Mouse (Mus musculus) ovary, postnatal 10 days (tissue): ENCODE measurements around the gene Gm44965.

Experiments
- DNase-seq: peaks from one replicate; pipeline ENCODE4 v3.0.0; 2022; ENCODE audit warnings: low spot score

Gm44965 gene

DNA sequence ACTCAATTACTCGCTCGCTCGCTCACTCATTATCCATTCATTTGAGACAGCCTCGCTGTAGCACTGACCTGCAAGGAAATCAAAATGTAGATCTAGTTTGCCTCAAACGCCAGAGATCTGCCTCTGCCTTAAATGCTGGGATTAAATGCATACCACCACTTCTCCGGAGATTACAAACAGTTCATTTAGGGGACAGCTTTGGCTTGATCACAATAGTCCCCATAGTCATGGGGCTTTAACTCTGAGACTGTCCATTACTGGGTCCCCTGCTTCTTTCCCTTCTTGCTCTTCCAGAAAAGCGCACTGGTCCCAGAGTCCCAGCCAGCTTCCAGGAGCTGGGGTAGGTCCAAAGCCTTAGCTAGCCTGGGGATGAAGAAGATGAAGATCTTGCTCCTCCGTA is 32.7 kb downstream of the Gm44965 start, which contains the start of gene AI854703:
AI854703 (plus strand) TSS at position 301 of the 400 bp plus-strand sequence.
- no peak for DNase-seq

DNA sequence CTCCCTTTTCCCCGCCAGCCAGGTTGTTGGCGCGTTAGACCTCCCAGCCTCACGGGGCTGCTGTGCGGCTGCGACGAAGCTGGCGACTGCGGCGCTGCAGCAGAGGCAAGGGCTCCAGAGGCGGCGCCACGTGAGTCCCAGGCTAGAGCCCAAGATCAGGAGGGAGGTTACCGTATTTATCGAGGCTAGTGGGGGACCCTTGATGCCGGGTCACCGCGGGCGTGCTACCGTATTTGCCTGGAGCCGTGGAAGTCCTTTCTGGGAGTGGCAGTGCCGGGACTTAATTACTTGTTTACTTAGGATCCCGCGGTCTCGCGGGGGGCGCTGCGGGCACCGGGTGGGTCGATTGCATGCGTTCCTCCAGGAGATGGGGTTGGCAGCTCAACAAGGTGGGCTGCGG is 33.2 kb downstream of the Gm44965 start:
- no peak for DNase-seq

DNA sequence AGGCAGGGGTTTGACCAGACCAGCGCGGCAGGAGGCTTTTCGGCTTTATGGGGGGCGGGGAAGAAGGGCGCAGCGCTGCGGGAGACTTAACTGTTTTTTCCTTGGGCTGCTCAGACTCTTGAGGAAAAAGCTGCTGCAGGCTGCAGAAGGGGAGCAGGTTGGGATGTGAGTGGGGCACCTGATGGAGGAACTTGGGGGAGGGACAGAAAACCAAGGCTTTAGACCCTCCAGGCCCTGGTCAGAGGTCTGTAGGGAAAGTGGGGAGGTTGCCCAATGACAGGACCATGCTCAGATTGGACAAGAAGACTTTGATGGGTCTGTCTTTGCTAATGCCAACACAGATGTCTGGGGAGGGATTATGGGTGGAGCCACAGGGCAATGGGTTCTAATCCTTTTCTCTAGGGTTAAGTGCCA is 33.8 kb downstream of the Gm44965 start:
- DNase-seq = no peak

DNA sequence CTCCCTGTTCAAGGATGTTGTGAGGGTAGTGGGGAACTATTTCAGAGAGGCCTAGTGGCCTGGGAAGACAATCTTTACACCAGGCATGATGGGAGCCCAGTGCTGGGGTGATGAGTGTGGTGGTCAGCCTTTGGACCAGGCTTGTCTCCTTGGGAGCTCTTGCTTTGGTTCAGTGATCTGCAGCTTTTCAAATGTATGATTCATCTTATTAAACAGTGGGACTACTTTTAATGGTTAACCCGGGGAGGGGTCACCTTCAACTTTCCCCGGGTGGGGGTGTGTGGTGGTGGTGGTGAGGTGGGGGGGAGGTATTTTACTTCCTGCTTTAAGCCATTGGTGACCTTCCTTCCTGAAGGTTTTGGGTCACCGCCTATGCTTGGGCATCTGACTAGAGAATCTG is 34.6 kb downstream of the Gm44965 start:
- DNase-seq = no peak

DNA sequence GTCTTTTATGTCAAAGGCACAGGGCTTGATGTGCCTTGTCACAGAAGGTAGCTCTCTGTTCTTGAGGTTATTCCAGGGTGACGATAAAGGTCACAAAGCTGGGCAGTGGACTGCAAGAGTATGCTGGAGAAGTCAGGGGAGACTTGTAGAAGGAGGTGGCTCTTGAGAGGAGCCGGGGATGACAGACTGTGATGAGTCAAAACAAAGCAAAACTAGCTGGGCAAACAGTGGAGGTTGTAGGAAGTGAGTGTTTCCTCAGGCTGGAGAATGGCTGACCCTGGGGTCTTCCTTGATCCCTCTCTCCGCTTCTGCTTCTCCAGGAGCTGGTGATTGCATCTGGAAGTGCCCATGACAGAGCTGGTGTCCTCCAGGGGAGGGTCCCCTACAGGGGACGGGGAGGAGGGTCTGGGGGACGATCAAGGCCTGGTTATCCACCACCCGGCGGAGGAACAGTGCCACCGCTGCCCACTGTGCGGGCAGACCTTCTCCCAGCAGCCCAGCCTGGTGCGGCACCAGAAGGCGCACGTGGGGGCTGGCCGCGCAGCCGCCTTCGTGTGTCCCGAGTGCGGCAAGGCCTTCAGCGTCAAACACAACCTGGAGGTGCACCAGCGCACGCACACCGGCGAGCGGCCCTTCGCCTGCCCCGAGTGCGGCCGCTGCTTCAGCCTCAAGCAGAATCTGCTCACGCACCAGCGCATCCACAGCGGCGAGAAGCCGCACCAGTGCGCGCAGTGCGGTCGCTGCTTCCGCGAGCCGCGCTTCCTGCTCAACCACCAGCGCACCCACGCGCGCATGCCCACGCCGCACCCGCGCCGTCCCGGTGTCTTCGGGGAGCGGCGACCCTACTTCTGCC is 35.3 kb downstream of the Gm44965 start:
- no peak for DNase-seq

DNA sequence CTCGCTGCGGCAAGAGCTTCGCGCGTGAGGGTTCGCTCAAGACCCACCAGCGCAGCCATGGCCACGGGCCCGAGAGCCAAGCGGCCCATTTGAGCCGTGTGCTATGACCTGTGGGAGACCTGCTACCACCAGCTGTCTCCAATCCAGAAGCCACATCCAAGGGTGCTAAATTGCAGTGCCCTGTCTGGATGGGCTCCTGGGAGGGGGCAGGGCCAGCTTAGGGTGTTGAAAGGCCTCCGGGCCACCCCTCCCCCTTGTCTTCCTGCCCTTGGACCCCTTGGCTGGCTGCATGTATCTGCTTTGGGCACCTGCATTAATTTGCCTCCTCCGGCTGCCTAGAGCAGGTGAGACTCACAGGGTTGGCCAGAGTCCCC is 35.9 kb downstream of the Gm44965 start:
- DNase-seq = no peak

DNA sequence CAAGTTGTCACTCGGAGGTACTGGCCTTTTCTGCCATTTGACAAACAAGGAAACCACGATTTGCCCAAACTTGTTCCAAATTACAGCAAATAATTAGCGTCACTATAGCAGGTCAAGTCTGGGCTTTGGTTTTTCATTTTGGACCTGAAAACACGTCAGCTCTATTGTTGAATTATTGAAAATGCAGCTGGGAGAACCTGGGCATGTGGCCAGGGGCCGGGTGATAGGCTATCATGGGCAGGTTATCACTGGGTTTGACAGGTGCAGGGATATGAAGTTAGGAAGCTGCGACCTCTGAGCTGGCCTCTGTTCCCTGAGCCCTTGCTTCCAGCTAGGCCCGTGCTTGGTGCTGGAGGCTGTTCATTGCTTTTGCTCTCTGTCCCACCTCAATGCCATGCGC is 37.1 kb downstream of the Gm44965 start:
- no peak for DNase-seq

DNA sequence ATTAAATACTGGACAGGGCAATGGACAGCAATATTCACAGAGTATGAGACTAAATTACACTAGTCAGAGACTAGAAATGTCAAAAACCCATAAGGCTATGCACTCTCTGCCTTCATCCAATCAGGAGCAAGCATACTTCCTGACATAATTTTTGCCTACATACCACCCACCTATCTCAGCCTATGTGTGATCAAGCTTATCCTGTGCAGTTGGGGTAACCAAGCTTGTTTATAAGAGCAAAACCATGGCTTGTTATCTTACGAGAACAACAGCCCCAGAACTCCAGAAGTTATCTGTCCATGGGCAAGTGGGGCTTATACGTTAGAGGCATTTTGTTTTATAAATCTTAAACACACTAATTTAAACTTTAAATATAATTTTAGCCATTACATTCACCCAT is 41.4 kb downstream of the Gm44965 start:
- no peak for DNase-seq

DNA sequence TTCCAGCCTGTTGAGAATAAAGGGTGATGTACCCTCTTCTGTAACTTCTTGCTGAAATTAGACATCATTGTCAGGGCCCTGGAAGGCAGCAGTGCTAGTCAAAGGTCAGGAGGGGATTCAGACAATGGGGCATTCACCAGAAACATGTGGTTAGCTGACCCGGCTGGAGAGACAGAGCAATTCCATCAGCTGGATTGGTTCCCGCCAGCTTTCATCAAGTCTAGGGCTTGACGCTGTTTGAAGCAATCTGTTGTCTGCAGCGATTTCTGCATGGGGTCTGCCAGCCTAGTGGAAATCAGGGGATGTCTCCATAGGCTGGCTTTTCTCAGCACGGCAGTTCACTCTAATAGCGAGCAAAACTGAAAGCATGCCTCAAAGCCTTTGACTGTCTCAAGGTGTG is 42.8 kb downstream of the Gm44965 start:
- no peak for DNase-seq

DNA sequence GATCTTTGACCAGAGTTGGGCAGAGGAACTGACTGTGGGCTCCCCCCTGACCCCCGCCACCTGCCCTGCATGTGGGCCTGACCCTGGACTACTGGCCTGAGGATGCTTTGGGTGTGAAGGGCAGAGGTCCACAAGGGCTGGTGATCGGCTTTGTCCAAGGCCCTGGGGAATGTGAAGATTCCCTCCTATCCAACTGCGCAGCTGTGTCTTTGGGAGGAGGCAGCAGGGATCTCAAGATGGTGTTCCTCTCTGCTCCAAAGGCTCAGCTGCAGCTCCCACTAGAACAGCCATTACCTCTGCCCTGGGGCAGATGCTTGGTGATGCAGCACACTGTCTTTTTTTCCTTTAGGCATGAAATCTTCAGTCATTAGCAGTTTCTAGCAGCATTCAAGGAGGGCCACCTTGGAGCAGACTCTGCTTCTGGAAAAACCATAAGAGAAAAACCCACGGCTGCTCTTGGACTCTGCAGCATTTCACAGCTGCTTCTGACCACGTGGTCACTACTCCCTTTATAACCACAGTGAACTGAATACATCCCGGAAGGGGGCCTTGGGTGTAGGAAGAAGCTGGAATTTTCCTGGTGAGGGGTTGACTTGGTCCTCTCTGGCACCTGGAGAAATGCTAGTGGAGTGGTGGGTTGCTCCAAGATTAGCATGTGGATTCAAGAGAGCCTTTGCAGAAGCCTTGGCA is 44.2 kb downstream of the Gm44965 start:
- DNase-seq = no peak

DNA sequence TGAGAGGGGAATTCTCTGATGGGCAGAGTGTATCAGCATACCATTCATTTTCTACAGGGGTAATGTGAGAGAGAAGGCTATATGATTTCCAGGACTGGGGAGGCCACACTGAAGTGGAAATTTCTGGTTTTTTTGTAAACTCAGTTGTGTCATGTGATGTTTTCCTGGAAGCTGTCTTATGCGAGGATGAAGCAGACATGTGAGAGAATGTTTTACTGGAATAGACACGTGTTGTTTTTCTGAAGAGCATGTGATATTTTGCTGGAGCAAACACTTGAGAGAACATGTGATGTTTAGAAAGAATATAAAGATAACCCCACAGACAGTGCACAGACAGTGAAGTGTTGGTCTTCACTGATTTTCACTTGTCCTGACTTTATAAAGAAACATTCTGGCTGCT is 44.8 kb downstream of the Gm44965 start:
- DNase-seq = no peak

DNA sequence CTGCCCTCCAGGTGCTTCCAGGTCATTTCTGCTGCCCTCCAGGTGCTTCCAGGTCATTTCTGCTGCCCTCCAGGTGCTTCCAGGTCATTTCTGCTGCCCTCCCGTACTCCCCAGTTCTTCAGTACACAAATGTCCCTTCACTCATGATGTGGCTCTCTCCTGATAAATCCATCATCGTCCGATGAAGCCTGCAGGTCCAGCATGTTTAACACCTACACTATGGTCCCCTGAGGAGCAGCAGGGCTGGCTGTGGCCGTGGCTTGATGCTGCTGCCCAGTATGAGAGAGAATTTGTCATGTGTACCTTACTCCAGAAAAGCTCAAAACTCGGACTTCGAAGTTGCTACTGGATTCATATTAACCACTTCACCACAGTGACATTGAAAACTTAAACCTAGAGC is 47.6 kb downstream of the Gm44965 start:
- no peak for DNase-seq

DNA sequence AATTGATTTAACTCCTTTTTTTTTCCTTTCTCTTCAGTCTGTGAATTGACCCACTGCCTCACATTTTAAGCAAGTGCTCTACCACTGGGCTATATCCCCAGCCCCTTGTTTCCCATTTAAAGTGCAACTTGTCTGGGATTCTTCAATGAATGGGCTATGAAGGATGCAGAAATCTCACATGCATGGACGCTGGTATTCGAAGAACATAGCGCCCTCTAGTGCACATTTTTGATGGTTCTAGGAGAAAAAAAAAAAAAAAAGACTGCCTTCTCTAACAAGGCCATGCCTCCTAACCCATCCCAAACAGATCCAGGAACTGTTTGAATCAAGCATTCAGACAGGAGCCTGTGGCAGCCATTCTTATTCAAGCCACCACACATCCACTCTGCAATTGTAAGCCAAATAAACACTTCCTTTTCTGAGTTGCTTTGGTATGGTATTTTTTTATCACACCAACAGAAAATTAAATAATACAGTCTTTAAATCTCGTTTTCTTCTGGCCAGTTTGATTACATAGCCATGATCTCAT is 49.1 kb downstream of the Gm44965 start:
- no peak for DNase-seq

DNA sequence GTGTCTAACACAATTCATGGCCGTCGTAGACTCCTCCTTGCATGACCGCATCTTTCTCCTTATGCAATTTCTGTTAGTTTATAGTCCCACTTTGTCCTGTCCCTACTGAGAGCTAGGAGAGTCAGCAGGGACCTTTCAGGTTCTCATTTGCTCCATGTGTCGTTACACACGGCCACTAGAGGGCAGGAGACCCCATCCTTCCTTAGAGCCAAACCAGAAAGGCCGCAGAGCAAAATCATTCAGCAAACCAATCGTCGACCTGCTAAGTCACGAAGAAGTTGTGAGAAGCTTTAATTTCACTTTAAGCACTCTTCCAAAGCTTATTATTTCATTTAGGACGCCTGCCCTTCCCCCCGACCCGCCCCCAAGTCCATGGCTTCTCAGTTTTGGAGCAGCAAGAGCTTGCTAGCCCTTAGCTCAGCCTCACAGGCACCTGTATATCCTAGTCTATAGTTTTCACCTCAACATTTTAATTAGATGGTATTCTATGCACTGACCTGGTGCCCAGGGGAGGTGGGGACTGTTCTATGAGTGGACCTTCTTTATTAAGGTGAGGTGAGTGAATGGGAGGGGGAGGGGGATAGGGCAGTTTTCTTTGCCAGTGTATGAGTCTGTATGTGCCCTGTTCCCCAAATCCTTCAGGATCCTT is 52.0 kb downstream of the Gm44965 start:
- no peak for DNase-seq

DNA sequence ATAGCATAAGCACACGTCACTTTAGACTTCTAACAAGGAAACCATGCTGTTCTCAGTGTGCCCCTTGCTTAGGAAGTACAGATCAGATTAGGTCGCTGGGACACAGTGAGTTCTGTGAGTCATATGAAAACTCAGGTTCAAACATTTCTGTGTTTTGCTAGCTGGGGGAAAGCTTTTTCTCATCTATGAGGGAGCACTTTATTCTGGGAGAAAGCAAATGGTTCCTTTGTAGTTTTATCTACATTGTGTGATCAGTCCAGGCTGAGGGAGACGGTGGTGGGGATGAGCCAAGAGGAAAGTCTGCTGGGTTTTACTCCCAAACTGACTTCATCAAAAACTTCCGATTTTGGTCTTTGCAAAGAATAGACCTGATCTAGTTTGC is 52.6 kb downstream of the Gm44965 start:
- no peak for DNase-seq

DNA sequence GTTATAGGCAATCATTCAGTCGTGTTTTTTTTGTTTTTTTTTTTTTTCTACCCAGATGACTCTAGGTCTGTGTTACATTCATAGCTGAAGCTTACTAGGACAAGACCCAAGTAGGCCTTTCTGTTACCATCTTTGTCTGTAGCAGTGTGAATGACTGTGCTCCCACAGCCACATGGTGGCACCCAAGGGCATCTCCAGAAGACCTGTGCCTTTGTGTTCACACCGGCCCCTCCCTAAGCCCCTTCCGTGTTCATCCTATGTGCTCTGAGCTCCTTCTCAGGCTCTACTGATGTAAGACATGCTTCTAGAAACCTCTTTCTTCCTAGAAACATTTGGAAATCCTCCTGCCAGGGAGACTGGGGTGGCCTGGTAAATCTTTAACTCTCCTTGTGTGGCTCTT is 53.3 kb downstream of the Gm44965 start, which contains the start of gene Gimap8:
Gimap8 (plus strand) TSS at position 240 of the 400 bp plus-strand sequence.
- DNase-seq = no peak

DNA sequence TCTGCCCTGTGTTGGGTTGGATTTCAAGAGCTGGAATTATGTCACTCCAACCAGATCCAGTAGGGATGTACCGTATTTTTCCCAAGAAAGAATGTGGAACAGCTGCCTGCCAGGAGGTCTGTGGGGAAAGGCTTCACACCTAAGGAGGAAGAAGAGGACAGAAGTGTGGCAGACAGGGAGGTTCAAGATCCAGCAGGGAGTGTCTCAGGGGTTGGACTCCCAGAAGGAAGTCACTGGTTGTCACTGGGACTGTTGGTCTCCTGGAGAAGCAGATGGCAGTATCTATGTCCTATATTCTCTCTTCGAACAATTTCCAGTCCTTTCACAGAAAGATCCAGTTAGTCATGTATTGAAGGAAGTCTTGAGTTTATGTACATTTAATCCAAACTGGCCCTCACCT is 53.9 kb downstream of the Gm44965 start:
- DNase-seq = no peak

DNA sequence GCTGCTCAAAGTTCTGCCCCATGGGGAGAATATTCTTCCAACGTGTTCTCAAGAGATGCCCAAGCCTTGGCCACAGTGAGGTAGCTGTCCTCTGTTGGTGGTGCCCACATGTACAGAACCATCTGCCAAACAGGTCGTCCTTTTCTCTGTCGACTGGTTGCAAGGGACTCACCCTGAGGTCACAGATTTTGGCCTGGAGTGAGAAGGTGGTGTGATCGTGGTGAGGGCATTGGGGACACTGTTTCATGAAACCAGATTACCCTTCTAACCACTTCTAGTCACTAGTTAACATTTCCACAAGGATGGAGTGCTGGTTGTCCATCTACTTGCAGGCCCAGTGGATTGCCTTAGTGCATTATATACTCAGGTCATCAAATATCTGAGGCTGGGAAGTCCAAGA is 55.0 kb downstream of the Gm44965 start:
- DNase-seq = no peak

DNA sequence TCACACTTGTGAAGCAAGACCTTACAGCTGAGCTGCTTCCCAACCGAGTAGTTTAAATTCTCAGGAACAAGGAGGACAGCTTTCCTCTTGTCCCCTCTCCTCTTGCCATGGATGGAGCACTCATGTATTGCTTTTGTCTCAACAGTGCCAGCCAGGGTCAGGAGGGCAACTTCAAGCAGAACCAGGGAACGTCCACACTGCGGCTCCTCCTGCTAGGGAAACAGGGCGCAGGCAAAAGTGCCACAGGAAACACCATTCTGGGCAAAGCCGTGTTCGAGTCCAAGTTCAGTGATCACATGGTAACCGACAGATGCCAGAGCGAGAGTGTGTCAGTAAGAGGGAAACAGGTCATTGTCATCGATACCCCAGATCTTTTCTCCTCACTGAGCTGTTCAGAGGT is 56.3 kb downstream of the Gm44965 start:
- DNase-seq = no peak

DNA sequence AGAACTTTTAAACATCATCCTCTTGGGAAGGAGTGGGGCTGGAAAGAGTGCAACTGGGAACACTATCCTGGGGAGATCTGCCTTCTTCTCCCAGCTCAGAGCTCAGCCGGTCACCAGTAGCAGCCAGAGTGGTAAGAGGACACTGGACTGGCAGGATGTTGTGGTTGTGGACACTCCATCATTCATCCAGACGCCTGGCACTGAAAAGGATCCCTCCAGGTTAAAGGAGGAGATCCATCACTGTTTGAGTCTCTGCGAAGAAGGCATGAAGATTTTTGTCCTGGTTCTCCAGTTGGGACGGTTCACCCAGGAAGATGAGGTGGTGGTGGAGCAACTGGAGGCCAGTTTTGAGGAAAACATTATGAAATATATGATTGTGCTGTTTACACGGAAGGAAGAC is 65.0 kb downstream of the Gm44965 start:
- DNase-seq = no peak

DNA sequence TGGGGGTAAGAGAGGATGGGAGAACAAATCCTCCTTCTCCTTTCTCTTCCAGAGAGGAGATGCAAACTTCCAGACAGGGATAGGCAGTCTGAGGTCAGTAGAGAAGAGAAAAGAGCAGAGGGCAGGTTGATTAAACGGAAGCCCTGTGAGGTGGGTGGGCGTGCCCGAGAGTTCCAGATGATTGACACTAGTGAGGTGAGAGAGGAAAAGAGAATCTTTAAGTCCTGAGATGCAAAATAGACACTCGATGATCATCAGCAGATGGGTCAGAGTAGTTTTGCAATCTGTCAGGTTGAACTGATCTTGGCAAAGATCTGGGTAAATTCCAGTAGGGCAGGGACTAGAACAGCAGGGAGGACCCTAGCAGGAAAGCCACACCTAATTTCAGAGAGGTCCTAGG is 71.0 kb downstream of the Gm44965 start:
- DNase-seq = no peak

DNA sequence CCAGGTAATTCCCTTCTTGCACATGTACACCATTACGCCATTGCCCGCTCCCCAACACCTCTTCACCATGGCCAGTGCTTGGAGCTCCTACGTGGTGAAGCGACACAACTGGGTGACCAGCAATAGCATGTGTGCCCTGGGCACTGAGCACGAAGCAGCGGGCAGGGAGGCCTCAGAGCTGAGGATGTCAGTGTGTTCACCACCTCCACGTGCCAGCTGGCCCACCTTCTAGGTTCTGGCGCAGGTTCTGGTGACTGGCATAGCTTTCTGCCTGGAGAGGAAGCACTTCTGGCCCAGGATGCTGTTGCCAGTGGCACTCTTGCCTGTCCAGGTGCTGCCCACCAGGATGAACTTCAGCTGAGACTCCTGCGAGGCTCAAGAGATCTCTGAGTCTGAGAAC is 71.7 kb downstream of the Gm44965 start:
- DNase-seq = no peak

DNA sequence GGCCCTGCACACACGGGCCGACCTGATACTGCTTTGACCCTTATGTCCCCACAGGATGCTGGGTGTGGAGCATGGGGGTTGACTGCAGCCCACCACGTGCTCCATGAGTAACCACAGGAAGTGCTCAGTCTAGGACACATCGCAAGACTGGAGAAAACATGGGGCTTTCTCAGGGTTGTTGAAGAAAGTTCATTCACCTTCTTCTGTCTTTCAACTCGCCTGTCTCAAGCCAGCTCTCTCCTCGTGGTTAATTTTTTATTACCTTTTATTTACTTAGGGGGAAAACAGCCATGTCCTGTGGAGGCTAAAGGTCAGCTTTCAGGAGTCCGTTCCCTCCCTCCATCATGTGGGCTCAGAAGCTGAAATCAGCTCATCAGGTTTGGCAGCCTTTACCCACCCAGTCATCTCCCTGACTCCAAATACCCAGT is 72.4 kb downstream of the Gm44965 start:
- no peak for DNase-seq
